Mouse (Mus musculus) natural killer cell, adult 2 months (primary cell): ENCODE data around the gene Mark1.

ENCODE experiments used
- DNase-seq, 2 experiments: peaks; one replicate each; pipeline ENCODE4 v3.0.0; 2022; ENCODE audit warnings: low spot score in 2 of 2

The Mark1 gene

DNA sequence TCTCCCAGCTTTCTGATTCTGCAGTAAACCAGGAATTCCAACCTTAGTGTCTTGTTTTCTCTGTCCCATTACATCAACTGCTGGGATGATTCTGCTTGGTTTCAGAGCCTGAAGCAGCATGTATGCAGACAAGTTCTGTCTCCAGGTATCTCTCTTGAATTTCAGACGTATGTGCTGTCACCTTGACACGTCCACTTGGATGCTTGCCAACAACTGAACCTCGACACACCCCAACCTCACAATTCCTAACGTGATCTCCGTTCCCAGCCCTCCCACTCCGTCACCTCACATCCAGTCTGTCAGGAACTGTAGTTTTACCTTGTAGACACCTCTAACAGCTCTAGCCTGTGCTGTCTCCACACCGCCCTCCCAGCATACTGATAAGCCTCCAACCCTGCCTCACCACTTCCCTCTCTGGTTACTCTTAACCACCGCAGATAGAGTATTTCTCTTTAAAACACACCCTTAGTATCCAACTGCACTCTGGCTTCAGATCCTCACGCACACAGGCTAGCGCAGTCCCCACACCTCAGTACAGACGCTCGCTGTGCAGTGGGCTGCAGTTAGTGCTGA lies 36.2 kb downstream of the Mark1 start:
- no peak for DNase-seq

DNA sequence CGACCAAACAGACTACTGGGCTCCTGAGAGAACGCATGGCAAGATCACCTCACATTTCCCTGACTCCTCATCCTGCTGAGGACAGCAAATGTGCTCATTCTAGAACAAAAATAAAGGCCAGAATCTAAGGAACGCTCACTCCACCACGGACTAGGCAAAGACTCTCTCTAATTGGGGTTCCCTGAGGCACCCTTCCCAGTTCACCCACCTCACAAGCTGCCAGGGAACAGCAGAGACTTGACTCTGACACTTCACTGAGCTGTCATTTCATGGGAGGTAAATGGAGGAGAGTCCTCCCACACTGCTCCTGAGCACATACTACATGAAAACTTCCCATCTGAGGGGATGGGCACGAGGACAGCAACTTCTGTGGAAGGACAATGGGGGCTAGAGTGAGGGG lies 37.5 kb downstream of the Mark1 start:
- DNase-seq: no peak

DNA sequence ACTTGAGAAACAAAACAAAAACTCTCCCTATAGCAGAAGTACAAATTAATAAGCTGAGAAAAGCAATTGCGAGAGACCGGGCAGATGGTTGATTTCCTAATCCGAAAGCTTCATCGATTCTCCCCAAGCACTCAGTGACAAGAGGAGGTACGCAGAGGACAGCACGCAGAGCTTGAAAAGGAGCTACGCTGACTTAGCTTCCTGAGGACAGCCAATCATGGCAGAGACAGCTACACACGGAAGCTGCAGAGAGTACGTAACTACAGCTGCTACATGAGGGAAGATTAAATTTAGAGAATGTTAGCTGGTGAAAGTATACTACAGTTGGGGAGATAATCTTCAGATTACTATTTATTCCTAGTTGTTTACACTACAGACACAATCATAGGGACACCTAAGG lies 40.6 kb downstream of the Mark1 start:
- DNase-seq: no peak

DNA sequence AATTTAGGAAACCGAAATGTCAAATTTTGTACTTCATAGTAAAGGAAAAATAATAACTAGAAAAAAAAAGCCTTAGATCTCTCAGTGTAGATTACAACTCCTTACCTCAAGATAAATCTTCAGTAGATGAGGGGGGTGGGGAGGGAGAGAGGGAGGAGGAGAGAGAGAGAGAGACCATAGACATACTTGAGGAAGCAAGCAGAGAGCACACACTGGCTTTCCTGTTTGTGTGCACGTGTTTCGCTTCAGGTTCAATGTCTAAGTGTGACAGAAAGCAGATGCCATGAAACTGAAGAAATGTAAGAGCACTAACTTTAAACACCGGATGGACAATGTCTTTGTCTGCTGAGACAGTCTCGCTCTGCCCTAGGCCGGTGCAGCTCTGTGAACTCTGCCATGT lies 41.0 kb downstream of the Mark1 start:
- DNase-seq: no peak

DNA sequence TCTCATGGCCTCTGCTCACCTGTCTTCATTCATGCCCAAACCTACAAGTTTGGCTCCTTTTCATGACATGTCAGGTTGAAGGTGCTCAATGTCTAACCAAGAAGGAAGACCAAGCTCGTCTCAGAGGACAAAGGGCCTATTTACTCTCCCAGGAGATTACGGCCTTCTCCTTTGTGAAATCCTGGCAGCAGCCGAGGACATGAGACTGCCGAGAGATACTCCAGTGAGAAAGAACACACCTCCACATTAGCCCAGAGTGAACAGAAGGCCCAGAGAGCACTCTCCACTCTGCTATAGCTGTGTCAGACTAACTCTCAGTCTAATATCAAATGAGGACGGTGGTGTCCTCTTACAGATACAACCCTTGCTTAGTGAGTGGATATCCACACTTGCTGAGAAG lies 47.6 kb downstream of the Mark1 start:
- no peak for DNase-seq

DNA sequence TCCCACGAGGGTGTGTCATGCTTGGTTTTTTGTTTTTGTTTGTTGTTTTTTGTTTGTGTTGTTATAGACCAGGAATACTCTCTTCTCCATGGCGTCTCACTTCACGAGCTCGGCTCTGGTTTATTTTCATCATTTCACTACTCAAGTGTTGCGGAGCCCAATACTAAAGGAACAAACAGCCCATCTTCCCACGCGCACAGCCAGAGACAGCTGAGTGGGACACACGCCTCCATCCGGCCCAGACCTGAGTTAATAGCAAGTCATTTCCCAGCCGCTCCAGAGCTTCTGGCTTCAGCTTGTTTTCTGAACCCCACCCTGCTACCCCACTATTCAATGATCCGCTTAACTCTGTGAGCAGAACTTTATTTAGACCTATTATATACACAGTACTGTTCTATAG lies 48.3 kb downstream of the Mark1 start:
- DNase-seq: no peak

DNA sequence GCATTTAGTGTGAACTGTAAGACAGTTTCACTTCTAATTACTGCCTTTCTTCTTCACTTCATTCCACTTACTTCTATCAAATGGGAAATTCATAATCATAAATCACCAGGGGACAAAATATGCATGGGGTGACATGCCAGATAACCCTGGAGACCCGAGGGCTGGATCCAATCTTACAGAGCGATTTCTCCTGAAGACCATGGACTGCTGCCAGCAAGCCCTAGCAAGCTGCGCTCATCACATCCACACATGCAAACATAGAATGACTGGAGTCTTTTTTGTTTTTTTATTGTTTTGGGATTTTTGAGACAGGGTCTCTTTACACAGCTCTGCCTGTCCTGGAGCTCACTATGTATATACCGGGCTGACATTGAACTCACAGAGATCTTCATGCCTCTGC lies 61.3 kb downstream of the Mark1 start:
- no peak for DNase-seq

DNA sequence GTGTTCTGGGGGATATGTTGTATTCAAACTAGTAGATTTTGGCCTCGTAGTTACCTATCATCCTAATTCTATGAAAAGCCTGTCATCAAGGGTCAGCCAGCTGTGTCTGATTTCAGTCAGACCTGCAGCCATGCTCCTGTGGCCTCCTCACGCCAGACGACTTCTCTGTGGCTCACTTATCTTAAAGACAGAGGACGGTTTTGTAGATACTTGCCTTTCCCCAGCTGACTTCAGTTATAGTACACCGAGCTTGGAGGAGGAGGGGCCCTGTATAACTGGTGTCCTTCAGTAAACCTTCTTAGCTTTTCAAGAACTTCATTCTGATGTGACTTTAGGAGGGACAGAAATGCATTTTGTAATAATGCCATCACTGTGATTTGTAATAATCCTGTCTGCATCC lies 63.4 kb downstream of the Mark1 start:
- DNase-seq: no peak

DNA sequence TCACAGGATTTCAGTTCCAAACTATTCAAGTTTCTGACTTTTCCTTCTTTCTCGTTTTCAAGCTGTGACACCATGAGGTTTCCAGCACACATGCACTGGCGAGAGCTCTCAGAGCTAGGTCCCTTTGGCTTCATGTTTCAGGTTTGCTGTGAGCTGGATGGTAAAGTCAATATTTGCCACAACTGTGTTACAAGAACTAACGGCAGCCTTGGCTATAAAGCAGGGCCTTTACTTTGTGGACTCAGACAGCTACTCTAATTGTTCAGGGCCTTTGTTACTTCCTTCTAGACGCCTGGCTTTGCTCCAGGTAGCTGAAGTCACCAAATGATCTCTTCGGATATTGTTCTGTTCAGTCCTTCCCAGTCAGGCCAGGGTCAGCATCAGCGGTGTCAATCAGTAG lies 63.9 kb downstream of the Mark1 start:
- no peak for DNase-seq

DNA sequence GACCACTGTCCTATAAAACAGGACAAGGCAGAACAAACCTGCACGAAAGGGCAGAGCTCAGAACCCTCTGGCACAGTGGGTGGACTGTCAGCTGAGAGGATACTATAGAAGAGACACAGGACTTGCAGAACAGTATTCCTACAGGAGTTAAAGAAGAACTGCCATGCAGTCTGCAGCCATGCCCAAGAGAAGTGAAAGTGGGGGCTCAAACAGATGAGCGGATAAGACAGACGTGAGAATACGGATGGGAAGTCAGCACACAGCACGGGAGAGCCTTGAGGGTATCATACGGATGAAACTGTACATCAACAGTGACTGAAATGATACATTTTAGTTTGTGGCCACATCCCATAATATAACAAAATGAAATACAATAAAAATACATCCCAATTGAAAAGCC lies 68.3 kb downstream of the Mark1 start:
- DNase-seq: no peak

DNA sequence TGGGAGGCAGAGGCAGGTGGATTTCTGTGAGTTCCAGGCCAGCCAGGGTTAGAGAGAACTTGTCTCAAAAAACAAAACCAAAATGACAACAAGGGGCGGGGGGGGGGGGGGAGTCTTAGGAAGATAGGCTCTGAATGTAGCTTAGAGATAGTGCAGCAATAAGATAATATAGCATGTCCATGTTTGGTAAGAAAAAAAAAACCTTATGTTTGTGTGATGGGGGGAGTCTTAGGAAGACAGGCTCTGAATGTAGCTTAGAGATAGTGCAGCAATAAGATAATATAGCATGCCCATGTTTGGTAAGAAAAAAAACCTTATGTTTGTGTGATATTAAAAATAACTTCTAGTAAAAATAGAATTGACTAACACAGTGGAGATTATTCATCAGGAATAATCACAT lies 71.0 kb downstream of the Mark1 start:
- DNase-seq: no peak

DNA sequence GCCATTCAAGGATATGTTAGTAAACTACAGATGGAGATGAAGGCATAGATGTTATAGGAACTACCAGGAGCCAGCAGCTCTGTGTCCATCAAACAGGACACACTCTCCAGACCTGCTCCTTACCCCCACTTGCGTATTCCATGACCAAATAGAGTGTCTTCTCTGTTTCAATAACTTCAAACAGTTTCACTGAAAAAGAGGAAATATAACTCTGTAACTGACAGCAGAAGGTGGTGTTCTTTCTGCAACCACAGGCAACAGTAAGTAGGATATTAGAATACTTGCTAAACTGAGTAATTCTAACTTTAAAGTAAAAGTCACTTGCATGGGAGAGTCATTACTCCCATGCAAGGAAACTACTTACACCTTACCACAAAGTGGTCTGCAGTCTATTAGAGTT lies 71.5 kb downstream of the Mark1 start:
- DNase-seq: no peak

DNA sequence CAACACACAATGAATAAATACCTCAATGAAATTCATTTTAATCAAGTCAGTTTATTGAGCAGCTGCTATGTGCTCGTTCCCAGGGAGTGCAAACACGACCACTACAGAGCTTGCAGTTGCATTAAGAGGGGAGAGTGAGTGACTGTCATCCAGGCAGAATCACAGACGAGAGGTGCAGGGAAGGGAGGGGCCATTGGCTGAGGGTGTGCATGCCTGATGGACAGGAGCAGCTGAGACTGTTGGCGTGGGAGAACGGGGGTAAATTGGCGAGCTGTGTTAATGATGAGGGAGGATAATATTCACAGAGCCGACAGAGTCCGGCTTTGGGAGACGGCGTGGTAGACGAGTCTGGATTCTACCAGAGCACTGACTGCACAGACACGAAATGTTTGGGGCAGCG lies 76.5 kb downstream of the Mark1 start:
- no peak for DNase-seq

DNA sequence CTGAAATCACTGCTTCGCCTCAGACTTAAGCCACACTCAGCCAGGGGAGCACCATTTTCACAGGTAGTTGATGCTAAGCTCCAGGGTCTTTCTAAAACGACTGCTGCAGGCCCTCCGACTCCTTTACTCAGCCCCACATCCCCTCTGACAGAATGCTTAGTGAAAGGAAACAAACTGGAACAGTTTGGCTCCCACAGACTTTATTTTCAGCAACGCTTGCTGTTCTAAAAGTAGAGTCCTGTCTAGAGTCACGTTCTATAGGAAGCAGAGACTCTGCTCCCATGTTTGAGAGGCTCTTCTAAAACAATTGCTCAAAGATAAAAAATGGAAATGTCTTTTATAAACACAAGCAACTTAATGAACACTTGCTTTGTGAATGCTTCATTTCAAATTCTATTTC lies 79.3 kb downstream of the Mark1 start:
- no peak for DNase-seq

DNA sequence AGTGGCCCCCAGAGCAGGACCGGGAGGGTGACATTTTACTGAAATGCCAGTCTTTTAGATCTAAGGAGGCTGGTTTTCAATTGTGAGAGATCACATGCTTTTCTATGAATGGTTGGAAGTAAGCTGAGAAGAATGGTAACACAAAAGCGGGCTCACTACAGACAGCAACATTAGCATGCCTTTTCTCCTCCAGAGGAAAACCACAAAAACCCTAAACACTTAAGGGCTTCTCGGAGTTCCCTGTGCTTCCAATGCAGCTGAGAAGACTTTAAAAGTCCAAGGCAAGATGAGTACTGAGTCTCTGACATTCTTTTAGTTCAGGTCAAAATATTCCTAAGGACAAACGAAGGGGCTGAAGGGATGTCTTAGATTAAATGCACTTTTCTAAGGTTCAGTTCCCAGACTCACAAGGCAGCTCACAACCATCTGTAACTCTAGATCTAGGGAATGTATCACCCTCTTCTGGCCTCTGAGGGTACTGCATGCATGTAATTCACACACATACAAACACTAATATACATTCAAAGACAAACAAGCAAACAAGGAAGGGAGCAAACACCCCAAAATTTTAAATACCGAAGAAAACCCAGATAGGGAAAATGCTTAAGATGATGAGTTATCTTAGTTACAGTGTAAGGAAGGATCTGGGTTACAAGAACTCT lies 81.0 kb downstream of the Mark1 start:
- peak in 1 of 2 experiments; percentile 14 for DNase-seq

DNA sequence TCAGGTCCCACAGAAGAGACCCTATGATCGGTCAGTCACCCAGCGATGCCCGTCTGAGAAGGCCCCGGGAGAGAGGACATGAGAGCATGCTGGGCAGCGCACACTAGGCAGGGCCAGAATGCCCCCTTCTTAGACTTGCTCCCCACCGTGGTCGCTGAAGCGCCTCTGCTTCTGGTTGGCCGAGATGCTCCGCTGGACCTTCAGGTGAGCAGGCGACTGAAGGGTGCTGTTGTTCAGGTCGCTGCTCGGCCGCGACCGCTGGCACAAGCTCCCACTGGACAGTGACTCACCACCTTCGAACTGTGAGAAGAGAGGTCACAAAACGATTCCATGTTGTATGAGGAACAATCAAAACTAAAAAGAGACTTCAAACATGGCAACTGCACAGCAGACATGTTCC lies 87.0 kb downstream of the Mark1 start:
- no peak for DNase-seq

DNA sequence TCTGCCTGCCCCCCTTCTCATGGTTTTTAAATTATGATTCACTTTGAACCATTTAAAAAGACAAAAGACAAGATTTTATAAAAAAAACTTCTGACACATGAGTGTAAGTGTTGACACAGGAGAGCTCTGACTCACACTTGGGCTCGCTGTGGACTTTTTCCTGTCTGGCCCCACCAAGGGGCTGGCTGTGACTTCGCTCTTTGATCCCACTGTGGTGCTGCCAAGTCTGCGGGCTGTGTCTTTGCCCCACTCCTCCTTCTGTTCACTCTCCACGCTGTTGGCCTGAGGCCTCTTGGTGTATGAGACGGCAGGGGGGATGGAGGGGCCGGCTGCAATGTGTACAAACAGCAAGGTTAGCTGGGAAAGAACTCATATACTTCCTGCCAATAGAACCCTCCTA lies 87.5 kb downstream of the Mark1 start:
- no peak for DNase-seq

DNA sequence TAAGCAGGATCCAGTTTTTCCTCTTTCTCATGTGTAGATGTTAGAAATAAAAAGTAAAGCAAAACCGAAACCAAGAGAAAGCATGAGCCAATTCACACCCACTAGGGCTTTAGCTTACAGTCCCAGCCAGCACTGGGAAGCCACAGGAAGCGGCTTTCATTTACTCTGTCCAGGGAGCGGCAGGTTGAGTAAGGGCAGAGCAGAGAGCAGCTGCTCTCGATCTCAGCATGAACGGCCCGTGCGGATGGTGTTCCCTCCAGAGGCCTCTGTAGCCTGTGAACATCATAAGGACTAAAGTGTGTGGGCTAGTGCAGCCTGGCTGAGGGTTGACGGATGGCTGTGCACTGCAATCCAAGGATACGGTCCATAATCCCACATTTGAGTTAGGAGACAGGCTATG lies 90.8 kb downstream of the Mark1 start:
- peak; percentile 21 to 35 for DNase-seq

DNA sequence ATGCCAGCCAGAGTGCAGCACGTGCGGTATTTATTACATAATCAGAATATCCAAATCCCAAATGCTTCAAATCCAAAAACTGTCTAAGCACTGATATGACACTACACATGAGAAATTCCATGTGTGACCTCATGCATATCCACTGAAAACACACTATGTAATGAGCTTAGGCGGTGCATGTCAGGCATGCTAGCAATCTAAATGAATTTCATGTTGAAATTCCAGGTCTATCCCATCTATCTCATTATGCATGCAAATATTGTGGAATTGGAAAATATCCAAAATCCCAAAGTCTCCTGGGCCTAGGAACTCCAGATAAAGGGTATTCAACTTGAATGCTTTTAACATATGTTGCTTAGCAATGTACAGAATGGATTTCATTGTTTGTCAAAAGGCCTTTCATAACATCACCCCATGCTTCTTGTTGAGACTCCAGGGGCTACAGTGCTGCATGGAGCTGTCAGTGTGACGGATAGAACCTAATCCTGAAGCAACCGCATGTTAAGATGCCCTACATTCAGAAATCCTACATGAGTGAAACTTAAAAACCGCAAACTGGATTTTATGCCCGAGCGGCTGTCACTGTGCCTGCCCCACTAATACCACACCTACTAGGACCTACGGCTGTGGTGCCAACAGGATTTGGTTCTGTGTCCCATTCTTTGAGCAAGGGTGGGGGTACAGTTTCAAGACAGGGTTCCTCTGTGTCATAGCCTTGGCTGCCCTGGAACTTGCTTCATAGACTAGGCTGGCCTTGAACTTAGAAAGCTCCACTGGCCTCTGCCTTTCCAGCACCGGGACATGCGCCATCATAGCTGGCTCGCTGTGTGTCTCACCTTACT lies 93.2 kb downstream of the Mark1 start:
- no peak for DNase-seq

DNA sequence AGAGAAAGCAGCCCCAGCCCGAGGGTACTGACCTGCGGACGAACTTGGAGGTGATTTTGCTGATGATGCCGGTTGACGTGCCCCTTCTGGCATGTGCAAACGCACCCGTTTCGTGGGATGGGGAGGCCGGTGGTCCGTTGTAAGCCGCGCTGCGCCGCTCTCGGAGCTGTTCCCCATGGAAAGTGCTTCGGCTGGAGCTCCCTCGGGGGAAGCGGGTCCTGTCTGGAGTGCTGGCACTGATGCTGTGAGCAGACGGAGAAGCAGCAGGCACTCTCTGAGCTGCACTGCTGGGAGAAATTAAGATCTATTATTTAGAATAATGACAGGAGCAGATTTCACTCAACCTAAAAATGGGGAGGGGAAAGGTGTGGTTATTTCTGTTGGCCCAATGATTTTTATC lies 94.0 kb downstream of the Mark1 start:
- DNase-seq: no peak

DNA sequence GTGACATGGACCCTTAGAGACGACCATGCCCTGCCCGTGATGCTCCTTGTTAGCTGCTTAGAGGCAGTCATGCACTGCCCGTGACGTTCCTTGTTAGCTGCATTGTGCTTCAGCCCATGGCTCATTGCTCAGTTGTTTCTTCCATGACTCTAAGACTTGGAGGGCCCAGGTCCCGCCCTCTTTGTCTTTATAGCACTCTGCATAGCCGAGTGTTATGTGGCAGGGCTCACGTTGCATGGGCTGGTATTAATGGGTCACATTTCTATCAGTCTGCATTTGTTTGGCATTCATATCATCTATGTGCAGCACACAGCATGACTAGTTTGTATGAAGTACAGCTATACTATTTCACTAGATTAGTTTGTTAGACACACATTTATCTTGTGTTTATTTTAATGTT lies 95.7 kb downstream of the Mark1 start:
- no peak for DNase-seq

DNA sequence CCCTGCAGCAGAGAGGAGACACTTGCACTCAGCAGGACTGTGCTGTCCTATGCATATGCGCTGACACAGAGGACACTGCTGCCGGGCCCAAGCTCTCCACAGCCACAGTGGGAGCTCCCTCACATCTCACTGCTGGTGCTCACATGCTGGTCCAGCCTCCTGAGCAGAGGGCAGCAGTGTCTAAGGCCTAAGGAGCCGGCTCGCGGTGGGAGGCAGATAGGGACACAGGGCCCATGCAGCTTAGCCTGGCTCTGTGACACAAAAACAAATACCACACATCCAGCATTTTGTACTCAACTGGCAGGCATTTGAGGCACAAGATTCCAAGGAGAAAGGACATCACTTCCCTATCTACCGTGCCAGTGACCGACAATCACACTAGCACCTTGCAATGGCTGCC lies 96.5 kb downstream of the Mark1 start:
- no peak for DNase-seq

DNA sequence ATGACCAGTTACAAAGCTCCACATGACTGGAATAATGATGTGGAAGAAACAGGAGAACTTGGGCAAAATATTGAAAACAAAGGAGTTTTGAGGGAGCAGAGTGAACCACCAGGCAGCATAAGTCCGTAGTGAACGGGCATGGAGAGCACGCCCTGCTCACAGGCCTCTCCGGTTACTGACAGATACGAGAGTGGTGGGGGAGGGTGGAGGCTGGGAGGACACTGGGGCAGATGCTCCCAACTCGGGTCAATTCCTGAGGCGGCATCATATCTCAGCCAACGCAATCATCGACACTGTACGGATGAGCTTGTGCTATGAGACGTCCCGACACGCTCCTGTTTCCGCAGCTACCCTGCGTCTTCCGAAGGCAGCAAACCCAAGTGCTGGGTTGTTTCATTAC lies 102.0 kb downstream of the Mark1 start:
- no peak for DNase-seq
